Mouse (Mus musculus) cerebellum, adult 11 months (tissue): ENCODE measurements around the gene Alg1.
"Not testable (repeated sequence)": the region's sequence is repeated elsewhere in the genome, so short reads cannot be mapped to it uniquely, and the experiment has no call there.

Source experiments
- DNase-seq: peaks from one replicate; pipeline ENCODE4 v3.0.0; 2022

Gene Alg1

GRCm38 (mm10) chr16:5233418-5234313 is at the start of gene Alg1:
Gene Alg1, plus strand, starts transcription at chr16:5233621.
- peak; percentile 92 for DNase-seq

- DNase-seq = no peak
These were observed 49.3 kb upstream of the Alg1 start for GRCm38 (mm10) chr16:5184101-5184500.

GRCm38 (mm10) chr16:5184956-5185355 is 48.5 kb upstream of the Alg1 start:
- DNase-seq = peak; percentile 46

- DNase-seq = no peak
These were observed 47.7 kb upstream of the Alg1 start for GRCm38 (mm10) chr16:5185691-5186090.

- peak; percentile 58 for DNase-seq
These were observed 47.2 kb upstream of the Alg1 start for GRCm38 (mm10) chr16:5186234-5186633.

GRCm38 (mm10) chr16:5195080-5195479 is 38.3 kb upstream of the Alg1 start:
- DNase-seq = peak; percentile 54

GRCm38 (mm10) chr16:5202681-5203080 is 30.7 kb upstream of the Alg1 start:
- no peak for DNase-seq

- DNase-seq = no peak
These were observed 30.2 kb upstream of the Alg1 start for GRCm38 (mm10) chr16:5203200-5203599.

- peak; percentile 75 for DNase-seq
These were observed 29.6 kb upstream of the Alg1 start, which contains the start of gene Nagpa for GRCm38 (mm10) chr16:5203668-5204433. Gene Nagpa, minus strand, starts transcription at chr16:5204012.

- DNase-seq = no peak
These were observed 27.9 kb upstream of the Alg1 start for GRCm38 (mm10) chr16:5205431-5205970.

GRCm38 (mm10) chr16:5206051-5206450 is 27.4 kb upstream of the Alg1 start:
- DNase-seq = no peak

GRCm38 (mm10) chr16:5210365-5210764 is 23.1 kb upstream of the Alg1 start:
- no peak for DNase-seq

GRCm38 (mm10) chr16:5212150-5212549 is 21.3 kb upstream of the Alg1 start:
- no peak for DNase-seq

- DNase-seq = no peak
These were observed 19.3 kb upstream of the Alg1 start for GRCm38 (mm10) chr16:5214126-5214525.

GRCm38 (mm10) chr16:5216686-5217085 is 16.7 kb upstream of the Alg1 start:
- DNase-seq = no peak

- DNase-seq = no peak
These were observed 15.9 kb upstream of the Alg1 start for GRCm38 (mm10) chr16:5217341-5218133.

- no peak for DNase-seq
These were observed 12.0 kb upstream of the Alg1 start for GRCm38 (mm10) chr16:5221403-5221802.

GRCm38 (mm10) chr16:5222140-5222539 is 11.3 kb upstream of the Alg1 start, which contains the start of gene AU021092:
Gene AU021092, minus strand, starts transcription at chr16:5222299.
- DNase-seq = no peak

GRCm38 (mm10) chr16:5226534-5226933 is 6.9 kb upstream of the Alg1 start:
- not testable (repeated sequence) for DNase-seq

- not testable (repeated sequence) for DNase-seq
These were observed 5.9 kb upstream of the Alg1 start for GRCm38 (mm10) chr16:5227501-5227900.

GRCm38 (mm10) chr16:5228103-5228502 is 5.3 kb upstream of the Alg1 start:
- DNase-seq = not testable (repeated sequence)

GRCm38 (mm10) chr16:5232982-5233381 is 439 bp upstream of the Alg1 start:
- DNase-seq = no peak

GRCm38 (mm10) chr16:5242355-5242754 is 8.9 kb downstream of the Alg1 start:
- DNase-seq = no peak
